Mouse (Mus musculus): ENCODE measurements around the gene Gm2888.
"Not testable (repeated sequence)": the region's sequence is repeated elsewhere in the genome, so short reads cannot be mapped to it uniquely, and the experiment has no call there.

The Gm2888 gene

GRCm38 (mm10) chr14:3029702-3030101 lies at the start of gene Gm2888:
Gene Gm2888 (plus strand): TSS chr14:3030002.
- not testable (repeated sequence) for DNase-seq (ENCODE audit: low spot score)

GRCm38 (mm10) chr14:3048727-3049512 lies 19.1 kb downstream of the Gm2888 start, which contains the start of gene Gm2897:
Gene Gm2897 (plus strand): TSS chr14:3049285.
- DNase-seq (ENCODE audit: low spot score) = peak; percentile 0

- DNase-seq (ENCODE audit: low spot score) = not testable (repeated sequence)
These were observed 19.7 kb downstream of the Gm2888 start for GRCm38 (mm10) chr14:3049513-3049800.

GRCm38 (mm10) chr14:3050087-3050486 lies 20.3 kb downstream of the Gm2888 start:
- not testable (repeated sequence) for DNase-seq (ENCODE audit: low spot score)

Measured in retina, embryonic 14.5 days (tissue).